Mouse (Mus musculus) hindbrain, embryonic 12.5 days (tissue): Measurements from ENCODE around the gene Mindy4b-ps. TPM values are rescaled to one million over a fixed set of nuclear protein-coding genes. Genes with fewer than 3 reads are reported as not detected.
"Not testable (repeated sequence)": the region's sequence is repeated elsewhere in the genome, so short reads cannot be mapped to it uniquely, and the experiment has no call there.

Experiments used
- ATAC-seq: fragments of 200-750 bp; cut with Nextera tagmentation; 2 replicates; pipeline ENCODE4 v1.8.0; 2017; ENCODE audit warnings: moderate TSS enrichment; ENCODE audit not compliant: low FRiP score
- H3K27ac ChIP-seq: fragments of 300-500 bp; sonication (generic); 2 replicates; pipeline ENCODE4 v1.5.1; 2016; ENCODE audit warnings: mild to moderate bottlenecking
- H3K27me3 ChIP-seq: fragments of 300-500 bp; sonication (generic); 2 replicates; pipeline ENCODE4 v1.6.1; 2016; ENCODE audit warnings: mild to moderate bottlenecking
- H3K36me3 ChIP-seq: fragments of 300-500 bp; sonication (generic); 2 replicates; pipeline ENCODE4 v1.6.1; 2016; ENCODE audit warnings: mild to moderate bottlenecking
- H3K4me1 ChIP-seq: fragments of 300-500 bp; sonication (generic); 2 replicates; pipeline ENCODE4 v1.6.1; 2016
- H3K4me2 ChIP-seq: fragments of 300-500 bp; sonication (generic); replicated peaks from 2 replicates; pipeline ENCODE4 v1.6.1; 2016; ENCODE audit warnings: mild to moderate bottlenecking
- H3K4me3 ChIP-seq: fragments of 300-500 bp; sonication (generic); 2 replicates; pipeline ENCODE4 v1.5.1; 2016; ENCODE audit warnings: mild to moderate bottlenecking
- H3K9ac ChIP-seq: fragments of 300-500 bp; sonication (generic); 2 replicates; pipeline ENCODE4 v1.6.1; 2016; ENCODE audit warnings: mild to moderate bottlenecking, moderate library complexity
- H3K9me3 ChIP-seq: fragments of 300-500 bp; sonication (generic); replicated peaks from 2 replicates; pipeline ENCODE4 v1.6.1; 2016; ENCODE audit warnings: mild to moderate bottlenecking
- WGBS: fragments of 180-500 bp; shearing (Covaris S2); methylation state at CpG from one replicate; pipeline ENCODE4 v1.1.7; 2016; 5-methylcytosine and 5-hydroxymethylcytosine counted together
- polyA plus RNA-seq: library from polyadenylated mRNA; unstranded; fragments of >200 nt; fragmentation: Nextera tagmentation; extraction: Ambion mirVana; gene quantifications from 2 replicates; pipeline ENCODE4 v1.2.1, GENCODE M21; 2016

Gene Mindy4b-ps
- polyA plus RNA-seq = not detected in 2 replicates

- Histone ChIP-seq H3K27me3 (0 out of 2 replicates have a peak, but pooled peaks cover 9% of the 10 kb centered on the region), H3K4me1 (peaks cover 5% of the 10 kb centered on the region), H3K36me3 (no peaks in the 10 kb centered on the region), H3K4me2 (no peak within 1 kb of the TSS), H3K9ac (no peak within 1 kb of the TSS), H3K27ac (no peak within 1 kb of the TSS), H3K4me3 (no peak within 1 kb of the TSS), H3K9me3 (no peaks in the 10 kb centered on the region)
- no peak for ATAC-seq
- 71% methylated on average over 4 of the region's 4 CpGs for WGBS
Observed at GRCm38 (mm10) chr3:58822211-58822610, at the start of gene Mindy4b-ps. Gene Mindy4b-ps (minus strand): TSS chr3:58822311.

- 80% methylated on average over 2 of the region's 2 CpGs for WGBS
- H3K4me2 ChIP-seq, ATAC-seq, H3K27ac ChIP-seq, H3K27me3 ChIP-seq, H3K9ac ChIP-seq, H3K4me1 ChIP-seq, H3K9me3 ChIP-seq, H3K36me3 ChIP-seq, H3K4me3 ChIP-seq: not testable (repeated sequence)
Observed at GRCm38 (mm10) chr3:58871882-58872281, 49.8 kb upstream of the Mindy4b-ps start.

- ATAC-seq = no peak
- 44% methylated on average over 7 of the region's 7 CpGs for WGBS
- Histone ChIP-seq H3K36me3 (no peaks in the 10 kb centered on the region), H3K27me3 (no peaks in the 10 kb centered on the region), H3K9me3 (no peaks in the 10 kb centered on the region), H3K27ac (no peak overlapping the region), H3K4me2 (no peak overlapping the region), H3K4me3 (no peak overlapping the region), H3K9ac (no peak overlapping the region), H3K4me1 (no peaks in the 10 kb centered on the region)
Observed at GRCm38 (mm10) chr3:58865690-58866089, 43.6 kb upstream of the Mindy4b-ps start.

- Histone ChIP-seq H3K4me2 (no peak overlapping the region), H3K9ac (no peak overlapping the region), H3K9me3 (no peaks in the 10 kb centered on the region), H3K27me3 (no peaks in the 10 kb centered on the region), H3K27ac (no peak overlapping the region), H3K4me3 (no peak overlapping the region), H3K36me3 (no peaks in the 10 kb centered on the region), H3K4me1 (no peaks in the 10 kb centered on the region)
- no peak for ATAC-seq
- WGBS = 77% methylated on average over 2 of the region's 2 CpGs
Observed at GRCm38 (mm10) chr3:58862976-58863375, 40.9 kb upstream of the Mindy4b-ps start.

GRCm38 (mm10) chr3:58843415-58843814 is 21.3 kb upstream of the Mindy4b-ps start:
- Histone ChIP-seq H3K4me1 (no peaks in the 10 kb centered on the region), H3K27me3 (no peaks in the 10 kb centered on the region), H3K9me3 (no peaks in the 10 kb centered on the region), H3K4me3 (no peak overlapping the region), H3K4me2 (no peak overlapping the region), H3K27ac (no peak overlapping the region), H3K36me3 (no peaks in the 10 kb centered on the region), H3K9ac (no peak overlapping the region)
- 0 out of 2 replicates have a peak, but pooled peaks have one; percentile 40 for ATAC-seq
- 71% methylated on average over 1 of the region's 1 CpGs for WGBS

- 86% methylated on average over 5 of the region's 5 CpGs for WGBS
- H3K4me1 ChIP-seq = 0 out of 2 replicates have a peak, but pooled peaks cover 3% of the 10 kb centered on the region
- no peak for ATAC-seq
- H3K9ac ChIP-seq = no peak overlapping the region
- H3K27ac ChIP-seq = no peak overlapping the region
- H3K36me3 ChIP-seq = no peaks in the 10 kb centered on the region
- no peak overlapping the region for H3K4me3 ChIP-seq
- peaks cover 9% of the 10 kb centered on the region for H3K27me3 ChIP-seq
- no peak overlapping the region for H3K4me2 ChIP-seq
- no peaks in the 10 kb centered on the region for H3K9me3 ChIP-seq
Observed at GRCm38 (mm10) chr3:58833442-58834160, 11.5 kb upstream of the Mindy4b-ps start.

GRCm38 (mm10) chr3:58832888-58833287 is 10.8 kb upstream of the Mindy4b-ps start:
- Histone ChIP-seq H3K4me3 (no peak overlapping the region), H3K27ac (no peak overlapping the region), H3K4me1 (0 out of 2 replicates have a peak, but pooled peaks cover 3% of the 10 kb centered on the region), H3K27me3 (peaks cover 16% of the 10 kb centered on the region), H3K9me3 (no peaks in the 10 kb centered on the region), H3K9ac (no peak overlapping the region), H3K36me3 (no peaks in the 10 kb centered on the region), H3K4me2 (no peak overlapping the region)
- ATAC-seq = no peak
- WGBS = 87% methylated on average over 2 of the region's 2 CpGs

- no peak for ATAC-seq
- Histone ChIP-seq H3K4me2 (no peak overlapping the region), H3K27me3 (peaks cover 20% of the 10 kb centered on the region), H3K4me3 (no peak overlapping the region), H3K27ac (no peak overlapping the region), H3K4me1 (0 out of 2 replicates have a peak, but pooled peaks cover 3% of the 10 kb centered on the region), H3K9me3 (no peaks in the 10 kb centered on the region), H3K36me3 (no peaks in the 10 kb centered on the region), H3K9ac (no peak overlapping the region)
- WGBS = 80% methylated on average over 5 of the region's 5 CpGs
Observed at GRCm38 (mm10) chr3:58831586-58831985, 9.5 kb upstream of the Mindy4b-ps start.

GRCm38 (mm10) chr3:58829926-58830325 is 7.8 kb upstream of the Mindy4b-ps start:
- no peak for ATAC-seq
- Histone ChIP-seq H3K9me3 (no peaks in the 10 kb centered on the region), H3K9ac (no peak overlapping the region), H3K4me1 (0 out of 2 replicates have a peak, but pooled peaks cover 3% of the 10 kb centered on the region), H3K27ac (no peak overlapping the region), H3K27me3 (peaks cover 20% of the 10 kb centered on the region), H3K4me2 (no peak overlapping the region), H3K36me3 (no peaks in the 10 kb centered on the region), H3K4me3 (no peak overlapping the region)
- 93% methylated on average over 1 of the region's 1 CpGs for WGBS

- H3K4me2 ChIP-seq = no peak overlapping the region
- H3K27me3 ChIP-seq = peaks cover 20% of the 10 kb centered on the region
- no peaks in the 10 kb centered on the region for H3K9me3 ChIP-seq
- 78% methylated on average over 14 of the region's 14 CpGs for WGBS
- no peak overlapping the region for H3K27ac ChIP-seq
- no peak overlapping the region for H3K9ac ChIP-seq
- H3K4me3 ChIP-seq = no peak overlapping the region
- 0 out of 2 replicates have a peak, but pooled peaks cover 3% of the 10 kb centered on the region for H3K4me1 ChIP-seq
- H3K36me3 ChIP-seq = no peaks in the 10 kb centered on the region
- ATAC-seq = no peak
Observed at GRCm38 (mm10) chr3:58828366-58829153, 6.4 kb upstream of the Mindy4b-ps start.

- Histone ChIP-seq H3K9ac (no peak overlapping the region), H3K4me1 (0 out of 2 replicates have a peak, but pooled peaks cover 3% of the 10 kb centered on the region), H3K4me2 (no peak overlapping the region), H3K27me3 (peaks cover 22% of the 10 kb centered on the region), H3K4me3 (no peak overlapping the region), H3K36me3 (no peaks in the 10 kb centered on the region), H3K27ac (no peak overlapping the region), H3K9me3 (no peaks in the 10 kb centered on the region)
- peak; percentile 78 for ATAC-seq
- 8% methylated on average over 4 of the region's 4 CpGs for WGBS
Observed at GRCm38 (mm10) chr3:58826266-58826665, 4.2 kb upstream of the Mindy4b-ps start.

GRCm38 (mm10) chr3:58817337-58817736 is 4.8 kb downstream of the Mindy4b-ps start:
- Histone ChIP-seq H3K9ac (no peak overlapping the region), H3K36me3 (no peaks in the 10 kb centered on the region), H3K27ac (no peak overlapping the region), H3K4me3 (no peak overlapping the region), H3K27me3 (0 out of 2 replicates have a peak, but pooled peaks cover 9% of the 10 kb centered on the region), H3K4me1 (peaks cover 7% of the 10 kb centered on the region), H3K9me3 (no peaks in the 10 kb centered on the region), H3K4me2 (no peak overlapping the region)
- WGBS = 23% methylated on average over 6 of the region's 6 CpGs
- peak; percentile 37; the same call in 1 of the 2 replicates for ATAC-seq
